Mouse (Mus musculus) hindbrain, embryonic 10.5 days (tissue): ENCODE measurements at regions not wholly inside any gene's neighbourhood (a gene's known extent, or its start where the extent isn't known, plus 50 kb on each side); places are given as distances from the start of the nearest gene placed in this dataset.

ENCODE experiments used
- DNase-seq: peaks from one replicate; pipeline ENCODE4 v3.0.0-alpha.2; 2017; ENCODE audit warnings: low spot score
- H3K27ac ChIP-seq: fragments of 300-500 bp; sonication (generic); 2 replicates; pipeline ENCODE4 v1.5.1; 2016; ENCODE audit warnings: mild to moderate bottlenecking, moderate library complexity
- H3K27me3 ChIP-seq: fragments of 300-500 bp; sonication (generic); 2 replicates; pipeline ENCODE4 v1.6.1; 2016; ENCODE audit warnings: mild to moderate bottlenecking; ENCODE audit not compliant: poor library complexity, insufficient read depth, severe bottlenecking
- H3K36me3 ChIP-seq: fragments of 300-500 bp; sonication (generic); 2 replicates; pipeline ENCODE4 v1.6.1; 2016; ENCODE audit warnings: mild to moderate bottlenecking, moderate library complexity
- H3K4me1 ChIP-seq: fragments of 300-500 bp; sonication (generic); replicated peaks from 2 replicates; pipeline ENCODE4 v1.6.1; 2016; ENCODE audit warnings: mild to moderate bottlenecking
- H3K4me3 ChIP-seq: fragments of 300-500 bp; sonication (generic); 2 replicates; pipeline ENCODE4 v1.5.1; 2016; ENCODE audit warnings: mild to moderate bottlenecking, moderate library complexity
- H3K9me3 ChIP-seq: fragments of 300-500 bp; sonication (generic); 2 replicates; pipeline ENCODE4 v1.6.1; 2016; ENCODE audit warnings: mild to moderate bottlenecking, moderate library complexity
- WGBS: fragments of 180-500 bp; shearing (Covaris S2); methylation state at CpG from one replicate; pipeline ENCODE4 v1.1.7; 2016; 5-methylcytosine and 5-hydroxymethylcytosine counted together

DNA sequence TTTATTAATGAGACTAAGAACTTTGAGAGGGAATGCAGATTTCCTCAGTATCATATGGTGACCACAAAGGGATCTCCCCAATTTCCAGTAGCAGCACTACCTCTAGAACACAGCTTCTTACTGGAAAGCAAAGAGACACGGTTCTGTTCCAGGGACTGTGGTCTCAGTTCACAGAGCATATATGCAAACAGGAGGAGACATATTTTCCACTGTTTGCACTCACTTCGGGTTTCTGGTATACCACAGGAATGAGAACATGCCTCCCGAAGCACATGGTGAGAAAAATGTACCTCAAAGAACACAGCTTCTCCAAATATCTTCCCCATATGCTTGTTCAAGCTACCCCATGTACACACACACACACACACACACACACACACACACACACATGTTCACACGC is 224.1 kb upstream of the Gm9747 start:
- Histone ChIP-seq H3K4me1 (no peaks in the 10 kb centered on the region), H3K27ac (no peak overlapping the region), H3K9me3 (no peaks in the 10 kb centered on the region), H3K36me3 (no peaks in the 10 kb centered on the region), H3K27me3 (no peaks in the 10 kb centered on the region), H3K4me3 (no peak overlapping the region)
- 87% methylated on average over 4 of the region's 4 CpGs for WGBS
- DNase-seq, result no peak

- 54% methylated on average over 1 of the region's 1 CpGs for WGBS
Observed at GRCm38 (mm10) chr1:82010995-82011394, 221.9 kb upstream of the Gm9747 start.

DNA sequence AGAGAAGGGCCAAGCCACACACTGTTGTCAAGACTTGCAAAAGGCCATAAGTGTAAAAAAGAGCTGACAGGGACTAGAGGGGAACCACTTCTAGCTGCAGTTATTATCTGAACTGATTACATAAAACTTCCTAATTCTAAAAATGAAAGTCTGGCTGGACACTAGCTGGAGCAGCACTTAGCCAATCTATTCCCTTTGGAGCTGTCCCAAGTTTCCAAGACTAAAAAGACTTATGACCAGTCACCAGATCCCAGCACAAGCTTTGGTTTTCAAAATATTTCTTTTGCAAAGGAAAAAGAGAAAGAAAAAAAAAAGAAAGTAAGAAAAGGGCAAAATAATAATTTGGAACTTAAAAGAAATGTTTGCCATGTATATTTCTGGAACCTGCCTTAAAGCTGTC is 217.6 kb upstream of the Gm9747 start:
- Histone ChIP-seq H3K27ac (no peak overlapping the region), H3K36me3 (no peaks in the 10 kb centered on the region), H3K27me3 (no peaks in the 10 kb centered on the region), H3K4me1 (no peaks in the 10 kb centered on the region), H3K9me3 (no peaks in the 10 kb centered on the region), H3K4me3 (no peak overlapping the region)
- DNase-seq, result no peak

More at GRCm38 (mm10) chr1:82010995-82011394, 221.9 kb upstream of the Gm9747 start:
- H3K27ac ChIP-seq, result no peak overlapping the region
- no peaks in the 10 kb centered on the region for H3K27me3 ChIP-seq
- no peaks in the 10 kb centered on the region for H3K36me3 ChIP-seq
- no peak for DNase-seq
- H3K4me1 ChIP-seq, result no peaks in the 10 kb centered on the region
- H3K4me3 ChIP-seq, result no peak overlapping the region
- no peaks in the 10 kb centered on the region for H3K9me3 ChIP-seq

DNA sequence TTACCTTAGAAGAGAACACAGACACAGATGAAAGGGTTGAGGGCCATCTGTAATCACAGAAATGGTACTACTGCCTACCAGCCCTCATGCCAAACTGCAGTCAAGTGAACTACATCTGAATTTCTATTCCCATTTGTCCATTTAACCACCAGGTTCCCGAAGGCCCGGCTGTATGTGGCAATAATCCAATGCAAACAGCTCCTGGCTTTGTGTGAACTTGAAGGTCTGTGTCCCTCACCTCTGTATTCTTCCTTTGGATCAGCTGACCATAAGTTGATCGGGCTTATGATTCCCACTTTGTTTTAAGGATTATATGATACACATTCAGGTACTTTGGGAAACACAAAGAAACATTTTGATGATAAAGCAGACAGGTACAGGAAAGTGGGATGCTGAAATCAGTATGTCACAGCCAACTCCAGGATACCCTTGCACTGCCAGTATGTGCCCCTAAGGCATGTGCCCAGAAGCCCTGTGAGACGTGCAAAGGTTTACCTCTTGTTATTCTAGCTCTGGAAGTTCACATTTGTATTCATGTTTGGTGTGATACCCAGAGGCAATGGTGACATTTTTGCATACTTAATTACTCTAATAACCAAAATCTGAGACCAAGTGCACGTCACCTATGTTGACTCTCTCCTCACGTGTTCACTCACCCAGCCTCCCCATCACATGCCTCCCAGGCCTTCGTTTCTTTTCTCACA is 214.1 kb upstream of the Gm9747 start:
- Histone ChIP-seq H3K4me1 (no peaks in the 10 kb centered on the region), H3K27me3 (no peaks in the 10 kb centered on the region), H3K9me3 (no peaks in the 10 kb centered on the region), H3K4me3 (no peak overlapping the region), H3K27ac (no peak overlapping the region), H3K36me3 (no peaks in the 10 kb centered on the region)
- WGBS, result 87% methylated on average over 7 of the region's 7 CpGs
- no peak for DNase-seq

GRCm38 (mm10) chr1:82027761-82028160 is 205.2 kb upstream of the Gm9747 start:
- Histone ChIP-seq H3K27me3 (no peaks in the 10 kb centered on the region), H3K4me1 (no peaks in the 10 kb centered on the region), H3K36me3 (no peaks in the 10 kb centered on the region), H3K27ac (no peak overlapping the region), H3K9me3 (no peaks in the 10 kb centered on the region), H3K4me3 (no peak overlapping the region)
- no peak for DNase-seq

GRCm38 (mm10) chr1:82031130-82031529 is 201.8 kb upstream of the Gm9747 start:
- Histone ChIP-seq H3K27me3 (no peaks in the 10 kb centered on the region), H3K4me1 (no peaks in the 10 kb centered on the region), H3K4me3 (no peak overlapping the region), H3K27ac (no peak overlapping the region), H3K9me3 (no peaks in the 10 kb centered on the region), H3K36me3 (no peaks in the 10 kb centered on the region)
- WGBS, result 84% methylated on average over 7 of the region's 7 CpGs
- no peak for DNase-seq

DNA sequence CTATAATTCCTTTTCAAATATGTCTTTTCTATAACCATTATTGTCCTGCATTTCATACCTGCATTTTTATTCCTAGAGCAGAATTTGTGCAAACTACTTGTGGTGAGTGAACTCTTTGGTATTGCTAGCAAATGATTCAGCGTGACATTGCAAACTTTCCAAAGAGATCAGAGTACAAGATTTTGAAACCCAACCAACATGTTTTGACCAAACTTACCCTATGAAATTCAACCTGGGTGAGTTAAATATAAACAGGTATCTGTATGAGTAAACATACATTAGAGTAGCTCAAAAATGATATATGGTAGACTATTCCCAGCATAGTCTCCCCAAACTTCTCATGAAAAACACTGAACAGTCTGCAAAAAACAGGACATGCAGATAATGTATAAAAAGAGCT is 200.5 kb upstream of the Gm9747 start:
- 97% methylated on average over 1 of the region's 1 CpGs for WGBS
- Histone ChIP-seq H3K4me1 (no peaks in the 10 kb centered on the region), H3K9me3 (no peaks in the 10 kb centered on the region)

GRCm38 (mm10) chr1:82038171-82038570 is 194.7 kb upstream of the Gm9747 start:
- no peaks in the 10 kb centered on the region for H3K27me3 ChIP-seq
- no peaks in the 10 kb centered on the region for H3K4me1 ChIP-seq
- no peak for DNase-seq
- no peak overlapping the region for H3K27ac ChIP-seq
- no peak overlapping the region for H3K4me3 ChIP-seq
- H3K36me3 ChIP-seq, result no peaks in the 10 kb centered on the region
- WGBS, result 89% methylated on average over 4 of the region's 4 CpGs
- H3K9me3 ChIP-seq, result no peaks in the 10 kb centered on the region

More for the DNA sequence above, 200.5 kb upstream of the Gm9747 start:
- H3K36me3 ChIP-seq, result no peaks in the 10 kb centered on the region
- H3K27me3 ChIP-seq, result no peaks in the 10 kb centered on the region
- H3K4me3 ChIP-seq, result no peak overlapping the region
- DNase-seq, result no peak
- no peak overlapping the region for H3K27ac ChIP-seq

GRCm38 (mm10) chr1:82038698-82039097 is 194.2 kb upstream of the Gm9747 start:
- Histone ChIP-seq H3K27ac (no peak overlapping the region), H3K9me3 (no peaks in the 10 kb centered on the region), H3K4me3 (no peak overlapping the region), H3K4me1 (no peaks in the 10 kb centered on the region), H3K27me3 (no peaks in the 10 kb centered on the region), H3K36me3 (no peaks in the 10 kb centered on the region)
- DNase-seq, result no peak
- 90% methylated on average over 1 of the region's 1 CpGs for WGBS

GRCm38 (mm10) chr1:82041286-82042050 is 191.4 kb upstream of the Gm9747 start:
- no peak overlapping the region for H3K4me3 ChIP-seq
- H3K27me3 ChIP-seq, result no peaks in the 10 kb centered on the region
- no peak overlapping the region for H3K27ac ChIP-seq
- H3K9me3 ChIP-seq, result no peaks in the 10 kb centered on the region
- DNase-seq, result no peak
- no peaks in the 10 kb centered on the region for H3K36me3 ChIP-seq
- H3K4me1 ChIP-seq, result no peaks in the 10 kb centered on the region
- WGBS, result 74% methylated on average over 3 of the region's 3 CpGs

DNA sequence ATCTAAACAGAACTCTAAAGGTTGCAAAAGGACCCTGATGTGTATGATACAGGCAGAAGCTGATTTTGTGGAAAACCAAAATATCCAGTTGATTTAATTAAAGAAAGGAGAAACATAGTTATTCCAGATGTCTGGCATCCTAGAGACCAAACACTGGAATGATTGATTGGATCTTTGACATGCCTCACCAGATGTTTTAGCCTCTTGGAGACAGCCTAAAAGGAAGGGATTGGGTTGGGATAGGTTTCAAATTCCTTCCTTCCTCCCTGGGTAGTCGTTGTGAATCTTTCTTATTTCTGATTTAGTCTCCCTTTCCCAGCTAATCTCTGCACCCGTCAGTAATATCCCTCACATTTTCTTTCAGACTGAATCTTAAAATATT is 190.9 kb upstream of the Gm9747 start:
- no peaks in the 10 kb centered on the region for H3K36me3 ChIP-seq
- no peak overlapping the region for H3K4me3 ChIP-seq
- H3K9me3 ChIP-seq, result no peaks in the 10 kb centered on the region
- no peak for DNase-seq
- no peak overlapping the region for H3K27ac ChIP-seq
- 36% methylated on average over 2 of the region's 2 CpGs for WGBS
- H3K27me3 ChIP-seq, result no peaks in the 10 kb centered on the region
- H3K4me1 ChIP-seq, result no peaks in the 10 kb centered on the region

- H3K27ac ChIP-seq, result no peak overlapping the region
- no peaks in the 10 kb centered on the region for H3K27me3 ChIP-seq
- no peaks in the 10 kb centered on the region for H3K36me3 ChIP-seq
Observed at GRCm38 (mm10) chr1:82042527-82042926, 190.4 kb upstream of the Gm9747 start.

DNA sequence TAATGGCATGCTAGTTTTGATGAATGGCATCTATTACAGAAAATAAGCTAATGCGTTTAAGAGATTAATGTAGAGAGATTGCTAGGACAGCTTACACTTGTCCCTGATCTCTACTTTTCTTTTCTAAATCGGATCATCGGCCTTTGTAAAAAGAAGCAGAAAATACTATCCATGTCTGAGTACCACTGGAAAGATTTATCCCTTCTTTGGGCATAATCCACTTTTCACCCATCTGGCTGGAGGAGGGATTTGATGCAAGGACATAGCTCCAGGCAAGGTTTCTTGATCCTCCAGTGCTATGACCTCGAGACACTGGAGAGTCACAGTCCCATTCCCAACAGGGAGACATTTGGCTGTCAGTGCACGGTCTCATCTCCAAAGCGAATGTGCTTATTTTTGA is 166.6 kb upstream of the Gm9747 start:
- 88% methylated on average over 6 of the region's 6 CpGs for WGBS
- no peak for DNase-seq
- no peaks in the 10 kb centered on the region for H3K27me3 ChIP-seq
- peaks cover 12% of the 10 kb centered on the region for H3K4me1 ChIP-seq
- H3K36me3 ChIP-seq, result no peaks in the 10 kb centered on the region
- no peak overlapping the region for H3K27ac ChIP-seq
- no peaks in the 10 kb centered on the region for H3K9me3 ChIP-seq
- no peak overlapping the region for H3K4me3 ChIP-seq

More at GRCm38 (mm10) chr1:82042527-82042926, 190.4 kb upstream of the Gm9747 start:
- Histone ChIP-seq H3K9me3 (no peaks in the 10 kb centered on the region), H3K4me1 (no peaks in the 10 kb centered on the region), H3K4me3 (no peak overlapping the region)
- no peak for DNase-seq
- WGBS, result 60% methylated on average over 3 of the region's 3 CpGs
